Comparison of ENCODE assay signal across 27 mouse cellular contexts in the genomic region with DNA sequence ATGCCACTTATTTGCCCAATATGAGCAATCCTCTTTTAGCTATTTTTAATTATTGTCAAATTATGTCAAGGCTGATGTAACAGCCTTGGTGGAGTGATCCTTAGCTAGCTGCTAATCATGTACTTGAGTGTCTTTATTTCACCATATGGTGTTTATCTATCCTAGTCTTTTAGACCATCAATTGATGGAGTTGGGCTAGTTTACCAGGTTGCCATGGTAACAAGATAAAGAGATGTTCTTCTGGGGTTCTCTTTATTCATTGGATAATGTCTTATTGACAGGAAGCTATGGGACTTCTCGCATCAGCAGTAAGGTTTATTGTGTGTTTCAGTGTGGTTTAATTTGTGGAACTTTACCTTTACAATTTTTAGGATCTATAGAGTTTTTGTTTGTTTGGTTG.
DNase-seq lines count a peak whose midpoint lies in the region; ATAC-seq and TF ChIP-seq lines count a peak whose summit lies in the region.
"Had no signal": no experiment of that assay in that cellular context is flagged by ENCODE, and none has a peak within 500 bp of the region (broad histone marks: within the 10 kb centered on the region; RNA-seq: fewer than 3 reads in every experiment).

No protein-coding gene starts in this region.

- DNase-seq in layer of hippocampus, adult 2 months (ENCODE audit: low spot score in 2 of 2): no peak
- DNase-seq in layer of hippocampus, postnatal 25 days (ENCODE audit: extremely low spot score in 1 of 2, low spot score in 1 of 2): no peak
- peak; percentile 50 for DNase-seq in CD4-positive helper T cell, adult 2 months (ENCODE audit: low read depth, low spot score)
- DNase-seq in induced T-regulatory cell, adult 2 months (ENCODE audit: low read depth): peak; percentile 56
- no peak for DNase-seq in spleen, adult 12 weeks (ENCODE audit: low spot score)
- no peak for DNase-seq in right cerebral cortex, postnatal 10 days (ENCODE audit: low spot score in 2 of 2)
- DNase-seq: adrenal gland, adult 2 months; adrenal gland, postnatal 14 days; B cell, adult 2 months; cerebellum, adult 11-12 months; cerebellum, adult 8-10 months; cerebellum, postnatal 10 days; cerebellum, postnatal 36 days; embryo, embryonic 11 days; forebrain, postnatal 0 days; gastrocnemius, adult 2 months; gastrocnemius, postnatal 14 days; heart, adult 11 months had no signal

- peak overlapping the region; percentile 36; the same call in 1 of the 2 replicates for H3K27ac ChIP-seq in layer of hippocampus, adult 2 months
- H3K27ac ChIP-seq: embryonic facial prominence, embryonic 10.5 days; embryonic facial prominence, embryonic 13.5 days; forebrain, embryonic 13.5 days; hindbrain, embryonic 10.5 days; hindbrain, embryonic 13.5 days; hindbrain, postnatal 0 days; intestine, embryonic 15.5 days had no signal

- peak; percentile 42 for ATAC-seq in CD4-positive, CD25-positive, alpha-beta regulatory T cell, adult 4 months
- ATAC-seq: forebrain, embryonic 13.5 days; forebrain, postnatal 0 days; hindbrain, postnatal 0 days; intestine, embryonic 15.5 days had no signal

- no peak for TF ChIP-seq CTCF in layer of hippocampus, adult 2 months (conservative IDR thresholded peaks at IDR 0.05)

- H3K4me3 ChIP-seq in layer of hippocampus, adult 2 months: no peak overlapping the region
- H3K4me3 ChIP-seq: embryonic facial prominence, embryonic 10.5 days; embryonic facial prominence, embryonic 13.5 days; erythroblast, embryonic 14.5 days; forebrain, embryonic 13.5 days; gastrocnemius, adult 2 months; hindbrain, embryonic 10.5 days; hindbrain, embryonic 13.5 days; intestine, embryonic 15.5 days had no signal

Comparison
In these comparisons a context has a peak if more than half of its experiments do, and no peak if none do; other contexts are left out.
1. DNase-seq: peak in CD4-positive helper T cell, adult 2 months (single experiment) and induced T-regulatory cell, adult 2 months (single experiment); none in layer of hippocampus, adult 2 months (0 of 2), layer of hippocampus, postnatal 25 days (0 of 2), spleen, adult 12 weeks (single experiment) and right cerebral cortex, postnatal 10 days (0 of 2).